Mouse (Mus musculus) embryonic facial prominence, embryonic 15.5 days (tissue): ENCODE results near the gene Echdc3. TPM values are rescaled to one million over a fixed set of nuclear protein-coding genes. Genes with fewer than 3 reads are reported as not detected.

Source experiments
- ATAC-seq: fragments of 200-750 bp; cut with Nextera tagmentation; 2 replicates; pipeline ENCODE4 v1.8.0; 2017; ENCODE audit warnings: low read depth, moderate TSS enrichment; ENCODE audit not compliant: insufficient number of reproducible peaks, low FRiP score, low TSS enrichment
- H3K27ac ChIP-seq: fragments of 300-500 bp; sonication (generic); replicated peaks from 2 replicates; pipeline ENCODE4 v1.5.1; 2015; ENCODE audit warnings: mild to moderate bottlenecking, inconsistent platforms
- H3K27me3 ChIP-seq: fragments of 300-500 bp; sonication (generic); 2 replicates; pipeline ENCODE4 v1.6.1; 2015; ENCODE audit warnings: inconsistent platforms
- H3K36me3 ChIP-seq: fragments of 300-500 bp; sonication (generic); 2 replicates; pipeline ENCODE4 v1.6.1; 2015; ENCODE audit warnings: mild to moderate bottlenecking, inconsistent platforms
- H3K4me1 ChIP-seq: fragments of 300-500 bp; sonication (generic); 2 replicates; pipeline ENCODE4 v1.6.1; 2015; ENCODE audit warnings: inconsistent platforms
- H3K4me2 ChIP-seq: fragments of 300-500 bp; sonication (generic); replicated peaks from 2 replicates; pipeline ENCODE4 v1.6.1; 2015; ENCODE audit warnings: mild to moderate bottlenecking, inconsistent platforms
- H3K4me3 ChIP-seq: fragments of 300-500 bp; sonication (generic); replicated peaks from 2 replicates; pipeline ENCODE4 v1.5.1; 2015; ENCODE audit warnings: mild to moderate bottlenecking, inconsistent platforms
- H3K9ac ChIP-seq: fragments of 300-500 bp; sonication (generic); 2 replicates; pipeline ENCODE4 v1.6.1; 2015; ENCODE audit warnings: inconsistent platforms
- H3K9me3 ChIP-seq: fragments of 300-500 bp; sonication (generic); replicated peaks from 2 replicates; pipeline ENCODE4 v1.6.1; 2016; ENCODE audit warnings: inconsistent platforms
- WGBS: fragments of 180-500 bp; shearing (Covaris S2); methylation state at CpG from one replicate; pipeline ENCODE4 v1.1.7; 2015; 5-methylcytosine and 5-hydroxymethylcytosine counted together
- polyA plus RNA-seq: library from polyadenylated mRNA; unstranded; fragments of >200 nt; fragmentation: Nextera tagmentation; extraction: Ambion mirVana; gene quantifications from 2 replicates; pipeline ENCODE4 v1.2.1, GENCODE M21; 2015

The Echdc3 gene
- polyA plus RNA-seq, 1 experiment from 2014 or later, result 6.3 TPM

GRCm38 (mm10) chr2:6241446-6241845 lies 28.6 kb upstream of the Echdc3 start:
- Histone ChIP-seq H3K27me3 (no peaks in the 10 kb centered on the region), H3K27ac (no peak overlapping the region), H3K36me3 (no peaks in the 10 kb centered on the region), H3K4me3 (no peak overlapping the region), H3K9me3 (0 out of 2 replicates have a peak, but pooled peaks cover 5% of the 10 kb centered on the region), H3K4me1 (no peaks in the 10 kb centered on the region), H3K4me2 (no peak overlapping the region), H3K9ac (no peak overlapping the region)
- no peak for ATAC-seq
- WGBS, result 90% methylated on average over 5 of the region's 5 CpGs

GRCm38 (mm10) chr2:6240072-6240471 lies 27.2 kb upstream of the Echdc3 start:
- Histone ChIP-seq H3K9ac (no peak overlapping the region), H3K9me3 (no peaks in the 10 kb centered on the region), H3K36me3 (no peaks in the 10 kb centered on the region), H3K4me3 (no peak overlapping the region), H3K4me2 (no peak overlapping the region), H3K27me3 (no peaks in the 10 kb centered on the region), H3K4me1 (no peaks in the 10 kb centered on the region), H3K27ac (no peak overlapping the region)
- no peak for ATAC-seq
- 47% methylated on average over 1 of the region's 1 CpGs for WGBS

- 46% methylated on average over 4 of the region's 4 CpGs for WGBS
- no peak for ATAC-seq
- H3K4me2 ChIP-seq, result no peak overlapping the region
These were observed 26.5 kb upstream of the Echdc3 start for GRCm38 (mm10) chr2:6239333-6239732.

GRCm38 (mm10) chr2:6238679-6239078 lies 25.8 kb upstream of the Echdc3 start:
- Histone ChIP-seq H3K4me2 (no peak overlapping the region), H3K4me1 (no peaks in the 10 kb centered on the region), H3K27ac (no peak overlapping the region), H3K27me3 (no peaks in the 10 kb centered on the region), H3K9me3 (no peaks in the 10 kb centered on the region), H3K36me3 (no peaks in the 10 kb centered on the region), H3K9ac (no peak overlapping the region), H3K4me3 (no peak overlapping the region)
- no peak for ATAC-seq
- 46% methylated on average over 2 of the region's 2 CpGs for WGBS

More at GRCm38 (mm10) chr2:6239333-6239732, 26.5 kb upstream of the Echdc3 start:
- no peaks in the 10 kb centered on the region for H3K4me1 ChIP-seq
- no peak overlapping the region for H3K9ac ChIP-seq
- H3K9me3 ChIP-seq, result no peaks in the 10 kb centered on the region
- H3K27me3 ChIP-seq, result no peaks in the 10 kb centered on the region
- no peaks in the 10 kb centered on the region for H3K36me3 ChIP-seq
- no peak overlapping the region for H3K4me3 ChIP-seq
- H3K27ac ChIP-seq, result no peak overlapping the region

- Histone ChIP-seq H3K4me2 (no peak overlapping the region), H3K4me3 (no peak overlapping the region), H3K27me3 (no peaks in the 10 kb centered on the region), H3K4me1 (no peaks in the 10 kb centered on the region), H3K27ac (no peak overlapping the region), H3K9ac (no peak overlapping the region), H3K36me3 (no peaks in the 10 kb centered on the region), H3K9me3 (no peaks in the 10 kb centered on the region)
- WGBS, result 36% methylated on average over 4 of the region's 4 CpGs
- no peak for ATAC-seq
These were observed 25.4 kb upstream of the Echdc3 start for GRCm38 (mm10) chr2:6238244-6238643.

- H3K4me1 ChIP-seq, result no peaks in the 10 kb centered on the region
- no peak overlapping the region for H3K9ac ChIP-seq
- H3K9me3 ChIP-seq, result no peaks in the 10 kb centered on the region
- H3K27me3 ChIP-seq, result no peaks in the 10 kb centered on the region
- no peak overlapping the region for H3K4me3 ChIP-seq
- no peaks in the 10 kb centered on the region for H3K36me3 ChIP-seq
- no peak overlapping the region for H3K27ac ChIP-seq
- WGBS, result 64% methylated on average over 6 of the region's 6 CpGs
- H3K4me2 ChIP-seq, result no peak overlapping the region
- ATAC-seq, result no peak
These were observed 20.5 kb upstream of the Echdc3 start for GRCm38 (mm10) chr2:6233353-6233752.

GRCm38 (mm10) chr2:6232755-6233154 lies 19.9 kb upstream of the Echdc3 start:
- Histone ChIP-seq H3K27me3 (no peaks in the 10 kb centered on the region), H3K9ac (no peak overlapping the region), H3K4me3 (no peak overlapping the region), H3K9me3 (no peaks in the 10 kb centered on the region), H3K36me3 (no peaks in the 10 kb centered on the region), H3K27ac (no peak overlapping the region), H3K4me2 (no peak overlapping the region), H3K4me1 (no peaks in the 10 kb centered on the region)
- no peak for ATAC-seq
- 72% methylated on average over 7 of the region's 7 CpGs for WGBS

- H3K36me3 ChIP-seq, result no peaks in the 10 kb centered on the region
- no peak overlapping the region for H3K9ac ChIP-seq
- no peaks in the 10 kb centered on the region for H3K27me3 ChIP-seq
- H3K4me3 ChIP-seq, result no peak overlapping the region
- no peaks in the 10 kb centered on the region for H3K9me3 ChIP-seq
- H3K4me1 ChIP-seq, result no peaks in the 10 kb centered on the region
- H3K27ac ChIP-seq, result no peak overlapping the region
- WGBS, result 55% methylated on average over 6 of the region's 6 CpGs
- ATAC-seq, result no peak
- H3K4me2 ChIP-seq, result no peak overlapping the region
These were observed 18.0 kb upstream of the Echdc3 start for GRCm38 (mm10) chr2:6230865-6231264.

GRCm38 (mm10) chr2:6229597-6230290 lies 16.9 kb upstream of the Echdc3 start:
- ATAC-seq, result no peak
- H3K9me3 ChIP-seq, result 0 out of 2 replicates have a peak, but pooled peaks cover 5% of the 10 kb centered on the region
- no peaks in the 10 kb centered on the region for H3K36me3 ChIP-seq
- no peaks in the 10 kb centered on the region for H3K27me3 ChIP-seq
- no peak overlapping the region for H3K9ac ChIP-seq
- H3K27ac ChIP-seq, result no peak overlapping the region
- WGBS, result 68% methylated on average over 5 of the region's 5 CpGs
- H3K4me2 ChIP-seq, result no peak overlapping the region
- no peaks in the 10 kb centered on the region for H3K4me1 ChIP-seq
- no peak overlapping the region for H3K4me3 ChIP-seq

- Histone ChIP-seq H3K36me3 (no peaks in the 10 kb centered on the region), H3K4me1 (no peaks in the 10 kb centered on the region), H3K27ac (no peak overlapping the region)
These were observed 14.2 kb upstream of the Echdc3 start for GRCm38 (mm10) chr2:6227059-6227445.

GRCm38 (mm10) chr2:6226361-6227058 lies 13.7 kb upstream of the Echdc3 start:
- H3K4me2 ChIP-seq, result no peak overlapping the region
- ATAC-seq, result no peak
- no peak overlapping the region for H3K27ac ChIP-seq
- H3K36me3 ChIP-seq, result no peaks in the 10 kb centered on the region
- no peaks in the 10 kb centered on the region for H3K4me1 ChIP-seq
- WGBS, result 75% methylated on average over 10 of the region's 10 CpGs
- no peak overlapping the region for H3K9ac ChIP-seq
- 0 out of 2 replicates have a peak, but pooled peaks cover 7% of the 10 kb centered on the region for H3K9me3 ChIP-seq
- H3K27me3 ChIP-seq, result no peaks in the 10 kb centered on the region
- no peak overlapping the region for H3K4me3 ChIP-seq

More at GRCm38 (mm10) chr2:6227059-6227445, 14.2 kb upstream of the Echdc3 start:
- no peak overlapping the region for H3K4me3 ChIP-seq
- H3K4me2 ChIP-seq, result no peak overlapping the region
- no peak overlapping the region for H3K9ac ChIP-seq
- 78% methylated on average over 7 of the region's 7 CpGs for WGBS
- ATAC-seq, result no peak
- no peaks in the 10 kb centered on the region for H3K27me3 ChIP-seq
- 0 out of 2 replicates have a peak, but pooled peaks cover 7% of the 10 kb centered on the region for H3K9me3 ChIP-seq
